Mouse (Mus musculus): ENCODE results near the gene Shank2.

Shank2 gene

DNA sequence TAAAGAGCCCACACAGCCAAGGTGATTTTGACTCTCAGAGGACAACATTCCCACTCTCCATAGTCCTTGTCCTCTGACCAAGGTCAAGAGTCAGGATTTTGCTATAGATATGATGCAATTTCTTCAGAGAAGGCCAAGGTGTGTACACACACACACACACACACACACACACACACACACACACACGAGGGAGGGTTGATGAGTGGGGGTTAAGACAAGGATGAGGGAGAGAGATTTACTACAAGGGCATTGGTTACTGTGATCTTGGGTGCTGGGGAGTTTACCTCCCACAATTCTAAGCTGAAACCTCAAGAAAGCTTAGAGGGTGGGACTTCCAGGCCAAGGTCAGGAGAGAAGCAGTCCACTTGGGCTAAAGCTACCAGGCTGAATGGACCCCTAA is 104.2 kb downstream of the Shank2 start:
- peak; percentile 11 for DNase-seq (ENCODE audit: low read depth, low spot score)

DNA sequence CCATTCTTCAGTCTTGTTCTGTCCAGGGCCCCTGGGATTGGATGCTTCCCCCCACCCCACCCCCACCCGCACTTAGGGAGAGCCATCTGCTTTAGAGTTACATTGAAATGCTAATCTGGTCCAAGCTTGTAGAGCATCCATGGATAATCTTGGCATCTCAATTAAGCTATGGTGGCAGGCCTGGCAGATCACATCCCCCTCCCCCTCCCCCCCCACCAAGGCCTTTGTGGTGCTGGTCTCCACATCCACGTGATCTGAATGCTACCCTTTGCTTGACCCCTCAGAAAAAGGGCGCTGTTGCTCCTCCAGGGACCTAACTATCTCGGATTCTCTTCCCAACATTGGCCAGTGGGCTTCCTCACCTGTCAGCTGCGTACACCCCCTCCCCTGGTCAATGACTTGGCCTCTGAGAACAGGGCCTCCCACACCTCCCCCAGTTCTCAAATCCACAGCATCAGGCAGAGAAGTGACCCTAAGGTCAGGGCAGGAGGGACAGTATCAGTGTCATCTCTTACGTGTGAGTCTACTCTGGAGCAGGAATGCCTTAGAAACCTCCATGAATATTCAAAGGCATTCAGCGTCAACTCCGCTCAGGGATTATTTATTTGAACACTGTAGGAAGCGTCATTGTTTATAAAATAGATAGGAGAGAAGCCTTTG is 104.8 kb downstream of the Shank2 start:
- peak; percentile 69 for DNase-seq (ENCODE audit: low read depth, low spot score)

DNA sequence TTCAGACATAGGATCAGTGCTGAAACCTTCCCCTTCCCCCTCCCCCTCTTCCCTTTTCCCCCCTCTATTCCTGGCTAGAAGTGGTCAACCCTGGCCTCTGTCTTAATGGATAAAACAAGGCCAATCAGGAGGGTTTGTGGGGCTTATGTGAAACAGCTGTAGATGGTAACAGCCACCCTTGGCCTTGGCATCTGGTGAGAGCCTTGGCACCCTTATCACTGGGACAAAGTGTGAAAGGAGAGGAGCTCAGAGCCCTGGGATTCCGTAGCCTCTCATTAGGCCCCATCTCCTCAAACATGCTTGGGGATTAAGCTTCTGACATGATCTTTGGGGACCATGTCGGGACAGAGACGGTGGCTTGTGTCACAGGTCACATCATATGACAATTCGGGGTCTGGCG is 106.4 kb downstream of the Shank2 start:
- no peak for DNase-seq (ENCODE audit: low read depth, low spot score)

DNA sequence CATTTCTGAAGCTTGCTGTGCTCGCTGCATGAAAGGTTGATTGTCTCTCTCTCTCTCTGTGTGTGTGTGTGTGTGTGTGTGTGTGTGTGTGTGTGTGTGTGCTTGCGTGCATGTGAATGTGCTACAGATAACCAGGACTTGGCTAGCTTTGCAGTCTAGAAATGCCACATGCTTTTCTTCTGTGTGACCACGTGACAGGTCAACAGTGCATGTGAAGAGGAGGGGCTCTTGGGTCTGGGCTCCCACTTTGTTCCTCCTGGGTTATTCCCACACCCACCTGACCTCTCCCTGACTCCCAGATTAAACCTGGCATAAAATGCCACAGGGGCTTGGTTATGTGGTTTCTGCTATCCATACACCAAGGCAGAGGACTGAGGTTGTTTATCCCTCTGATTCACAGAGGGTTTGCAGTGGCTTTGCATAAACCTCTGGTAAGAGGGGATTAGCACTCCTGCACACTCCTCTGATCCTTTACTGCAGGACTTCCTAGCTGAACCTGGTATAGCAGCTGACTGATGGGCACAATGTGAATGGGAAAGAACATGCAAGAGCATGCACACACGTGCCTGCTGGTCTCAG is 109.4 kb downstream of the Shank2 start:
- no peak for DNase-seq (ENCODE audit: low read depth, low spot score)

DNA sequence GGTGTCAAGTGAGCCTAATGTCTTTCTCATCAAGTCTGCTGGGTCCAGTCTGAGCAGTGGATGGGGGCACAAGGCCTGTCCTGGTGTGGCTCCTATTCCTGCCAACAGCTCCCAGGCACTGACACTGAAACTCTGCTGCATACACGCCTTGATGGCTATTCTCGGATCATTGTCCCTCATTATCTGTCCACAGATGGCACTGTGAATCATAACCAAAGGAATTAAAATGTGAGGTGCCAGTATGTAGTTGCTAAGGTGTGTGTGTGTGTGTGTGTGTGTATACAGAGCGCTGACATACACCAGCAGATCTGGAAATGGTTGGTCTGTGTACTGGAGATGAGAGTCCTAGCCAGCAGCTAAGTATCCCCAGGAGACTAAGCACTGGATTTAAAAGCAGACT is 110.3 kb downstream of the Shank2 start:
- no peak for DNase-seq (ENCODE audit: low read depth, low spot score)

DNA sequence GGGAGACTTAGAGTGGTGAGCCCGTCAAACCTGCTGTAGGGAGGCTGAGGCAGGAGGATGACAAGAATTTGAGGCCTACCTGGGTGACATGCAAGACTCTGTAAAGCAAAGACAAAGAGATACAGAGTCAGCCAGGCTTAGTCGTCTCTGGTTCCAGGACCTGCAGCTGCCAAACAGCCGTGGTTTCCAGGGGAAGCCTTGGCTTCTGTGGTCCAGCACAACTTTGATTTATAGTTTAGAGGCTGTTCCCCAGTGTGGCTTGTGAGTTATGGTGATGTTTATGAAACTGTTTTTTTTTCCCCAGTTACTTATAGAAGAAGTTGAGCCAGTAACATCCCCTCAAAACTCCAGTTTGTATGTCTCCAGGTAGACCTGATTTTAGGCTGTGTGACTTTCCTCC is 112.5 kb downstream of the Shank2 start:
- DNase-seq (ENCODE audit: low read depth, low spot score) = no peak

DNA sequence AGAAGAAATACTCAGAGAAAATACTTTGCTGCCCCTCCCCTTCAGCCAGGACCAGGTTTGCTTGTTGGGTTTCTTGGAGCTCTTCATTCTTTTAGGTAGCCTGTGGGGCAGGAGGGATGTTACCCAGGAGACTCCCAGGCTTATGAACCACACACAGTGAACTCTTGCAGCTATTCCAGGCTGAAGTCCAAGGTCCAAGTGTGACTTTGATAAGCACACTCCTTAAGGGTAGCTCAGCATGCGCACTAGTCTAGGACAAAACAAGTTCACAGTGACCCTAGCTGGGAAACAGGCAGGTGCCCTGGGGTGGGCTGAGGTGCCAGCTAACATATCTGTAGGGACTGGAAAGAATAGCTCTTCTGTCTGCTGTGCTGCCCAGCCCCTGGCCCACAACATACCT is 117.8 kb downstream of the Shank2 start:
- no peak for DNase-seq (ENCODE audit: low read depth, low spot score)

DNA sequence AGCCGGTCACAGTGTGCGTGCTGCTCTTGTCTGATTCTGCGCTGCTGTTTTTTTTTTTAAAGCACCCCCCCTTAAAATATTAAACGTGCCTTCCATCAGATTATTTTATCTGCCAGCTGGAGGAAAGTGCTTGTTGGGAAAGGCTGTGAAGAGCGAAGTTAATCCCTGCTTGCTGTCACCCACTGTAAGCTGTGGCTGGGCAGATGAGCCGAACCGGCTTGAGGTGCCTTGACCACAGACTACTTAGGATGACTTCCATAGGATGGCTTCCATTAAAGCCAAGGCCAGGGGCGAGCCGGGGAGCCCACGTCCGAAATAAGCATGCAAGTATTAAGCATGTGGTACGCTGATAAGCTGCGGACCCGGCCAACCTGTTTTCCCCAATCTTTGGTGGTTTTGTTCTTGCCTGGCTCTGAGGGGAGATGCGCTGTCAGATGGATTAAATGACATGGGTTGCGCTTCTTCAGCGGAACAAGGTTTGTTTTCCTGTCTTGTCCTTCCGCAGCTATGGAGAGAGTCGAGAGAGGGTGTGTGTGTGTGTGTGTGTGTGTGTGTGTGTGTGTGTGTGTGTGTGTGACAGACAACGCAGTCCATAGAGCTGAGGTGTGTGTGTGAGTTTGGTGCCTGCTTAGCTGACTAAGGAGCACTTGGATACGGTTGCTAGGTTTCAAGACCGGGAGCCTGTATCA is 131.1 kb downstream of the Shank2 start:
- no peak for DNase-seq (ENCODE audit: low read depth, low spot score)

DNA sequence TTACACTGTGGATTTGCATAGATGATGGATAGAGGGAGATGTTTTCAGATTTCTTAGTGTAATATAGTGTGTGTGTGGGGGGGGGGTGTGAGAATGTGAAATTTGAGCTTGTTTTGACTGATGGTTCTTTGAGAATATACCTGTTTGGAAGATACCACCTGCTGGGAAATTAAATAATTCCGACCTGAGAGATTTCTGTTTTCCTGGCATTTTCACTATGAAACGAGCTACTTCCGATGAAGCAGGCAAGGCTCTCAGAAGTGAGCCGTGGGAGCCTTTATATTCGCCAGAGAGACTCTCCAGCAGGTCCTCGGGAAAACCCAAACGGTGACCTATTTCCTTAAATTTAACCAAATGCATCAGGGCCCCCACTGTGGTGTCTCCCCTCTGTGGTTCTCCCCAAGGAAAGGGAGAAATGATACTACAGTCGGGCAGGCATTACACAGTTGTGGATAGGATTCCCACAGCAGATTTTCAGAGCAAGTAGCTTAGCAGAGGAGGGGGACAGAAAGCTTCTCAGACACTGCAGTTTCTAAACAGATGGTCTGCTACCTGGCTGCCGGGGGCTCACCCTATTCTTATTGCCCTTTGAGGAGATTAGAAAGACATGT is 131.8 kb downstream of the Shank2 start:
- no peak for DNase-seq (ENCODE audit: low read depth, low spot score)

DNA sequence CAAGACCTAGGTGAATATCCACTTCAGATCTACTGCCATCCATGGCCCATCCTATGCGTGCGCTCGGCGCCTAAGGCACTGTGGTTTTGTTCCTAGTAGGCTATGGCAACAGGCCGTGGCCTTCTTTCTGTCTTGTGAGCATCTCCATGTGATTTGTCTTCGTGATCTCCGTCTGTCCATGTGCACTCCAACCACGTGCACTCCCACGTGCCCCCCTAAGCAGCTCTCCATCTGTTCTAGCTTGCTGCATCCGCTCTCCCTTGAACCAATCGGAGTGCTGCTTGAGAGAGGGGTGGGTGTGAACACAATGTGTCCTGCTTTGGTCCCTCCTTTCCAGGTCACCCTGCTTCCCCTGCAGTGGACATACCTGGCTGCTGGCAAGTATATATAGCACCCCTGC is 133.0 kb downstream of the Shank2 start:
- DNase-seq (ENCODE audit: low read depth, low spot score) = no peak

DNA sequence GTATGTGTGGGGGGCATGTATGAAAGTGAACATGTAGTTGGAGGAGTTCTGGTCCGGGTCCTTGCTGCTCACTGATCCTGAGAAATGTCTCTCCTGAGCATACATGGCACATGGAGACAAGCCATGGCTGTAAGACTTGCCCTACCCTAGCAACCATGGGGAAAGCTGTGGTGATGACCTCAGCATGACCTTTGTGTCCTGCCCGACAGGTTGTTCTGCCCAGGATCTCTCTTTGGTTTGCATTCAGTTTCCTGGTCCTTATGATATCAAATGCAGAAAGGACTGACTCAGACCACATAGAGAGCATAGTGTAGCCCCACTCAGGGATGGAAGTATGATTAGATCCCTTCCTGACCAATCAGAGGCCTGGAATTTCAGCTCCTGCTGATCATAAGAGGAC is 136.1 kb downstream of the Shank2 start:
- DNase-seq (ENCODE audit: low read depth, low spot score) = no peak

DNA sequence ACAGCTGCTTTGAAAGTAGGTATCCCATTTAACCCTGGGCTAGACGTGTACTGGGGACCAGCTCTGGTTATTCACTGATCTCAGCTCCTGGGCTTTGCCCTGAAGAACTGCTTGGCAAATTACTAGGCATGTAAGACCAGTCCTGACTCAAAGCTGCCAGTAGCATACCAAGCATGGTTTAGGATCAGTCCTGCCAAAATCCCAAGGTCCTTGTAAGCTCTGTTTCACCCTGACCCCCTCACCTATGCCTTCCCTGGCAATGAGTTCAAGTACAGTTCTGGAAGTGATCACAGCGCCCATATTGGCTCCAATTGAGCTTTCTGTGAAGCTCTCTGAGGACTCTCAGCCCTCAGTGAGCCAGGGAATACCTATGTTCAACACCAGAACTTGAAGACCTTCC is 136.7 kb downstream of the Shank2 start:
- DNase-seq (ENCODE audit: low read depth, low spot score) = no peak

DNA sequence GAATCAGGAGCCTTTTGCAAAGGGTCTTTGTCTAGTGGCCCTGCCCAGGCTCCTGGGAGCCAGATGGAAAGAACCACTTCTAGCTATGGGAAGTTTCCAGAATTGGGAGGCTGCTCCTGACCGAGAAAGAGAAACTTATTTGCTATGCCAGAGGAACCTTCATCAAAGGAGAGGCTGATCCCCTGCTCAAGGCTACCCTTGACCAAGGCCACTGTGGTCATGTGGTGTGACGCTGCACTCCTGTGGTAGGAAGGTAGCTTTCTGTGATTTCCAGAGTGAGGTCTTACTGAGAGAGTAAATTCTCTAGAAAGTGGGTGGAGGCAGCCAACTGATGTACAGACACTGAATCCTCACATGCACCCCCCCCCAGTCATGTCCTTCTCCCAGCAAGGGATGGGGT is 138.0 kb downstream of the Shank2 start:
- DNase-seq (ENCODE audit: low read depth, low spot score) = no peak

DNA sequence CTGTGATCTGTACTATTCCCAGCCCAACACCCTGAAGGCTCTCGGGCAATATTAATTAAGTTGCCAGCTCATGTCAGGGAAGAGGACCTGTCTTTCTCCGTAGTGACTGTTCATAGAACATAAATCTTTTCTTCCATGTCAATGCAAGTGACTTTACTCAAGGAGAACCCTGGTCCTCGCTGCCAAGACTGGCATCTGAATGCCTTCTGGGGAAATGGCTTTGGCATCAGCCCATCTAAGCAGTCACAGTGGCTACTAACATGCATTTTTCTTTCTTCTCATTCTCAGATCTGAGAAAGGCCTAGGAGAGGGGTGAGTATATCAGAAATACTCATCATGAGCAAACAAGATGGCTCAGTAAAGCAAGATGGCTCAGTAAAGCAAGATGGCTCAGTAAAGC is 138.7 kb downstream of the Shank2 start:
- no peak for DNase-seq (ENCODE audit: low read depth, low spot score)

DNA sequence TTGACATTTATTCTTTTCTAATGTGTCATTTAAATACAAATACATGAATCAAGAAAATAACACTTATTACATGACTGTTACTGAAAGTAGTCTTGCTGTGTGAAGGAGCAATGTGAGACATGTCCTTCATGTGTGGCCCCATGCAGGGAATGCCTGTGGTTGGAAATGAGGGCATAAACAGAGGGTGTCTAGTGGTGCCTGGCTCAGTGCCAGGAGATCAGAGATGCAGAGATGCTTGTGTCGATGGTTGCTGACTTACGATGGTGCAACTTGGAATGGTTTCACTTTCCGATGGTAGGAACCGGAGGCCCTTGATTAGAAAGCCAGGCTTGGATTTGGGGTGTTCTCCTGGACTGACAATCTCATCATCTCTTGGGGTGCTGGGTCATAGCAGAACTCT is 140.3 kb downstream of the Shank2 start:
- DNase-seq (ENCODE audit: low read depth, low spot score) = no peak

DNA sequence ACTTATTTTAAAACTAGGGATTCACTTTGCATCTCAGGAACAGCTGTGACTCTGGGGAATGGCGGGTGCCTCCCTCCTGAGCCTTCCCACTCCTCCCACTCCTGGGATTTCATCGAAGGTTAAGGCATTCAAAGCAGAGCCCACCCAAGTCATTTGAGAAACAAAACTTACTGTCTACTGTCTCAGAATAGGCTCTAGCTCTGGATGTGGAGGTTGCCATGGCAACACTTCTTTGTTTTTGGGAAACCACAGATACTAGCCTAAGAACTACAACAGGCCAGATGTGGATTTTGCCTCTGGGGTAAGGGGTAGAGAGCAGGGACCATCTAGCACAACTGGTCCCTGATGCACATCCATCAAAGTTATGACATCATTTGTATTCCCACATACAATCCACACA is 142.2 kb downstream of the Shank2 start:
- DNase-seq (ENCODE audit: low read depth, low spot score) = peak; percentile 35

DNA sequence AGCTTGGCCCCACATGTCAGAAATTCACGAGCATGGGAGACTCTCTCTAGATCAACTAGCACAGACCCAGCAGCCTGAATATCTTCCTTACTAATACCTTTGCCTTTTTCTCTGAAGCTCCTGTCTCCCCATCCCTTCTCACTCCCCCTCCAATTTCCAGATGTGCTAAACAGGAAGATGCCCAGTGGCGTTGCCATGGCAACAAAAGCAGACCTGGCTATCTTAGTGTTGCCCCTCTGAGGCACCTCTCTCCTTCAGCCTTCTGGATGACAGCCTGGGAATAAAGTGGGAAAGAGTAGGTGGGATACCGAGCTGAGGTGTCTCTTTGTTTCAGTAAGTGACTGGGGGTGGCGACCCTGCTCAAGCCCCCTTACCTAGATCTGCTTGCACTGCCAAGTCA is 146.4 kb downstream of the Shank2 start:
- DNase-seq (ENCODE audit: low read depth, low spot score) = no peak

DNA sequence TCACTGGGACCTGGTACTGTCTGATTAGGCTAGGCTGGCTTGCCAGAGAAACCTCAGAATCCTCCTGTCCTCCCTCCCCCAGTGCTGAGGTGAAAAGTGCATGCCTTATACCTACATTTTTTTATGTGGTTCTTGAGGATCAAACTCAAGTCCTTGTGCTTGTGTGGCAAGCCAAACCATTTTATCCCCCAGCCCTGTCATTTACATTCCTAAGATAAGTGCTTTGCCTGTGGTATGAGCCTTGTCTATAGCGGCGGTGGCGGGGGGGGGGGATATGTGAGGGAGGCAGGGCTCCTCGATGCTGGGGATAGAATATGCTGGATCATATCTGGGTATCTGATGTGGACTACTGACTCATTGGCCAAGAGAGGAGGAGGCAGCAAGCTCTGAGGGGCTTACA is 151.4 kb downstream of the Shank2 start:
- DNase-seq (ENCODE audit: low read depth, low spot score) = no peak

DNA sequence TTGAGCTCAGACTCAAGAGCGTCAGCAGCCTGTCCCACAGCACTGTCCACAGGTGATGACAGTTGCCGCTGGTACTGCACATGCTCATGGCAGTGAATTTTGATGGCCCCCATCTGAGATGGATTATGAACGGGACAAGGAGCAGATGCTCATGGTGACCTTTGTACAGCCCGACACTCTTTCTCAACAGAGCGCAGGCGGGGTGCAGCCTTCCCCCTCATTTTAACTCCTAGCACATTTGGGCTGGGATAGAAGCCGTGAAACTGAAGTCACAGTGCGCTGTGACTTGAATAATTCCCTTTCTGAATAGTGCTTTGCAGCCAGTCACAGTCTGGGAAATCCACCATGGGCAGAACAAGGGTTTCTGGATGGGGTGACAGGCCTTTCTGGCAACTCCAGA is 152.0 kb downstream of the Shank2 start:
- DNase-seq (ENCODE audit: low read depth, low spot score) = no peak

DNA sequence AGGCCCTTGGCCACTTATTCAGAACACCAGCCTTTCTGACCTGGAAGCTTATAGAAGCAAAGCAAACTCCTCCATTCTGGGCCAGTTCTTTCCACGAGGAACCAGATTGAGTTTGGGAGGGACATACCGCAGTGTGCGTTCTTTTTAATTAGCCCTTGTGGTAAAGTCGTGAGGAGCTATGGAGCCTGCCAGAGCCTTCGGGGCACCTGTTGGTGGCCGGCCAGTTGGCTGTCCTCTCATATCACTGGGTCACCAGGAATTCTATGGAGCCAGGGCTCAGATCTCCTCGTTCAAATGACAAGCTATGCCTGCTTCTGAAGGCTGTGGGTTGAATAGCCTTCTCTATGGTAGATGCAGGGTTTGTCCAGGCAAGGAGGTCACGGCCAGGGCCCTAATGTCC is 156.2 kb downstream of the Shank2 start:
- no peak for DNase-seq (ENCODE audit: low read depth, low spot score)

DNA sequence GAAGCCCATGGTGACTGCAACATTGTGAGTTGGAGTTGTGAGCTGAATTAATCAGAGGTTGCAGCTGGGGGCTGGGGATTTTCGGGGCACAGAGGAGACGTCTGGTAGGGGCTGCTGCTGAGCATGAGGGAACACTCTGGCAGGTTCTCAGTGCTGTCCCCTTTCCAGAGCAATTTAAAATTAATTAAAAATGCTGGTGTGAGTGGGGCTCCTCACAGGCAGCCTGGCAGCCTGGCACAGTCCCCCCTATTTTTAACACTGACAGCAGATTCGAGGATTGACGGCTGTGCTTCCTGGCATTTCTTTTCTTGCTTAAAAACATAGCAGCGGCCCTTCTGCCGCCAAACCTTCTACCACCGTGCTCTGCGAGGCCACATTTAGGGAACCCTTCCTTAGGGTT is 157.8 kb downstream of the Shank2 start:
- DNase-seq (ENCODE audit: low read depth, low spot score) = no peak

DNA sequence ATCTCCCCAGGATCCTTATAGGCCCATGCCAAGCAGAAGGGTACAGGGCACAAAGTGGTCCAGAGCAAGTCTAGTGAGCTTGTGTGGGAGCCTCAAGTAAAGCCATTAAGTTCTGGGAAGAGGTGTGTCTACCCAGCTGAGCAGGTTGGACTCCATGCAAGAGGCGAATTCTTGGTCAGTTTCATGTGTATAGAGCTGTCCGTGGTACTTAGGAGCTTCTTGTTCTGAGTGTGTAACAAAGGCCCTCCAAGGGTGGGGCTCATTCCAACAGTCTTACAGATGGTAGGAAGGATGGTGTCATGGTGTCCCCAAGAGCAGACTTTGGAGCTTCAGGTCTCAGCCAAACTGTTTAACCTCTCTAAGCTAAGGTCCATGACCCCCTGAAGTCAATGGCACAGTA is 158.3 kb downstream of the Shank2 start:
- peak; percentile 61 for DNase-seq (ENCODE audit: low read depth, low spot score)

DNA sequence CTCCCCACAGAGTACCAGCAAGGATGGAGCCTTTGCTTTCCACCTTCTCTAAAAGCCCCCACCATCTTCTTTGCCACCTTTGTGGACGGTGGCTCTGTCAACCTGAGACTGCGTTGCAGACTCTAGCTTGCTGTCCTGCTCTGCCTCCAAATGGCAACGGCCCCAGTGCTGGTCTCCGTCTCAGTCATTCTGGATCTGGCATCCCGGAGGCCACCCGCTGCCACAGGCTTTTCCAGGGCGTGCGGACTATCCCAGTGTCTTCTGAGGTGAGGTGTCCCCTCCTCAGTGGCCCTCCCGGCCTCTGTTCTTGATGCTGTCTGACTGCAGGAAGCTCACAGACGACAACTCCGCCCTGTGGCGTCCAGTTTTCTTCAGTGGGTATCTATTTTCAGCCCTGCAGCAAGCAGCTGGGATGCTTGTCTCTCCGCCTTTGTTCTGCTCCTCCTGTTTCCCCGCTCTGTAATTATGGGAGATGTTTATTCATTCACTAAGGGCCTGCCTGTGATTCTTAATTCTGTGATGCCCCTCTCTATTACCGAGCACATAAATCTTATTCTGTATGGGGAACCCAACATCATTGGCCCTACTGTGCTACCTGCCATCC is 159.0 kb downstream of the Shank2 start:
- DNase-seq (ENCODE audit: low read depth, low spot score) = no peak

All from ZHBTc4 (cell line).